11 mouse cellular contexts compared by ENCODE assay signal in genomic region chr4:81999654-82000314, GRCm38 (mm10).
DNase-seq lines count a peak whose midpoint lies in the region; ATAC-seq lines count a peak whose summit lies in the region.
"Had no signal": no experiment of that assay in that cellular context is flagged by ENCODE, and none has a peak within 500 bp of the region (broad histone marks: within the 10 kb centered on the region; RNA-seq: fewer than 3 reads in every experiment).

No protein-coding gene starts in this region.

- no peaks in the 10 kb centered on the region for H3K36me3 ChIP-seq in embryonic facial prominence, embryonic 10.5 days (replicated peaks)
- H3K36me3 ChIP-seq in limb, embryonic 11.5 days (ENCODE audit: control insufficient read depth, insufficient read depth, low read length): no peaks in the 10 kb centered on the region
- H3K36me3 ChIP-seq: G1E; neural tube, embryonic 12.5 days had no signal

- no peaks in the 10 kb centered on the region; the same call in 1 of the 2 replicates for H3K27me3 ChIP-seq in embryonic facial prominence, embryonic 10.5 days (replicated peaks; ENCODE audit: low read depth, poor library complexity, severe bottlenecking)
- H3K27me3 ChIP-seq in limb, embryonic 11.5 days (ENCODE audit: control insufficient read depth, insufficient read depth, low read length): no peaks in the 10 kb centered on the region
- H3K27me3 ChIP-seq: neural tube, embryonic 12.5 days had no signal

- no peak for ATAC-seq in limb, embryonic 11.5 days (ENCODE audit: insufficient number of reproducible peaks, low FRiP score, low TSS enrichment, low read depth)

- H3K4me2 ChIP-seq in limb, embryonic 11.5 days (ENCODE audit: low read depth, severe bottlenecking): no peak overlapping the region
- H3K4me2 ChIP-seq: neural tube, embryonic 12.5 days had no signal

- peak overlapping the region; percentile 26; the same call in 1 of the 2 replicates for H3K27ac ChIP-seq in embryonic facial prominence, embryonic 10.5 days (replicated peaks)
- no peak overlapping the region for H3K27ac ChIP-seq in limb, embryonic 11.5 days (replicated peaks; ENCODE audit: low read depth, low read length)
- H3K27ac ChIP-seq: neural tube, embryonic 12.5 days had no signal

- H3K4me1 ChIP-seq in embryonic facial prominence, embryonic 10.5 days: peaks cover 5% of the 10 kb centered on the region
- H3K4me1 ChIP-seq in limb, embryonic 11.5 days (ENCODE audit: control insufficient read depth, insufficient read depth, low read length): 0 out of 2 replicates have a peak, but pooled peaks cover 2% of the 10 kb centered on the region
- H3K4me1 ChIP-seq: neural tube, embryonic 12.5 days had no signal

- no peak overlapping the region for H3K9ac ChIP-seq in limb, embryonic 11.5 days (ENCODE audit: low read length)
- H3K9ac ChIP-seq: neural tube, embryonic 12.5 days had no signal

- H3K4me3 ChIP-seq in embryonic facial prominence, embryonic 10.5 days: no peak overlapping the region
- no peak overlapping the region for H3K4me3 ChIP-seq in limb, embryonic 11.5 days (ENCODE audit: low read depth, low read length)
- H3K4me3 ChIP-seq: erythroblast, embryonic 14.5 days; neural tube, embryonic 12.5 days had no signal

- DNase-seq in heart, adult 18-20 months: peak; percentile 23 to 53
- no peak for DNase-seq in heart, postnatal 25 days (ENCODE audit: low spot score)
- peak; percentile 12 for DNase-seq in embryonic facial prominence, embryonic 10.5 days (ENCODE audit: low spot score)
- peak; percentile 59 to 66 for DNase-seq in heart, postnatal 10 days
- peak; percentile 47 for DNase-seq in limb, embryonic 11.5 days (ENCODE audit: low spot score)
- peak; percentile 71 to 72 for DNase-seq in right cerebral cortex, postnatal 10 days (ENCODE audit: low spot score in 2 of 2)
- DNase-seq in spleen, postnatal 10 days (ENCODE audit: low spot score in 2 of 2): no peak
- no peak for DNase-seq in ovary, postnatal 10 days (ENCODE audit: low spot score)

- WGBS in embryonic facial prominence, embryonic 10.5 days: 64% methylated on average over 11 of the region's 11 CpGs
- 41% methylated on average over 11 of the region's 11 CpGs for WGBS in limb, embryonic 11.5 days

- intact Hi-C loops in heart, postnatal 25 days (cut with DNase I): no loop called here
- intact Hi-C loops in heart, postnatal 10 days (cut with DNase I): loop anchor here (5.0 kb wide), 1 partner anchor 63 kb away; no protein-coding TSS in a partner anchor

- no peaks in the 10 kb centered on the region for H3K9me3 ChIP-seq in embryonic facial prominence, embryonic 10.5 days
- H3K9me3 ChIP-seq in limb, embryonic 11.5 days (ENCODE audit: control insufficient read depth, low read length): no peaks in the 10 kb centered on the region
- H3K9me3 ChIP-seq: neural tube, embryonic 12.5 days had no signal

Comparison
In these comparisons a context has a peak if more than half of its experiments do, and no peak if none do; other contexts are left out.
1. DNase-seq: peak in heart, adult 18-20 months (2 of 2), embryonic facial prominence, embryonic 10.5 days (single experiment), heart, postnatal 10 days (2 of 2), limb, embryonic 11.5 days (single experiment) and right cerebral cortex, postnatal 10 days (2 of 2); none in heart, postnatal 25 days (single experiment), spleen, postnatal 10 days (0 of 2) and ovary, postnatal 10 days (single experiment).